Mouse (Mus musculus) stomach, embryonic 15.5 days (tissue): ENCODE results near the gene Mcf2l. TPM values are rescaled to one million over a fixed set of nuclear protein-coding genes. Genes with fewer than 3 reads are reported as not detected.

ENCODE experiments used
- ATAC-seq: fragments of 200-750 bp; cut with Nextera tagmentation; 2 replicates; pipeline ENCODE4 v1.8.0; 2017; ENCODE audit warnings: low read depth, moderate number of reproducible peaks, moderate TSS enrichment; ENCODE audit not compliant: insufficient read depth, low FRiP score
- H3K27ac ChIP-seq: fragments of 300-500 bp; sonication (generic); 2 replicates; pipeline ENCODE4 v1.5.1; 2015; ENCODE audit warnings: mild to moderate bottlenecking, inconsistent platforms
- H3K27me3 ChIP-seq: fragments of 300-500 bp; sonication (generic); replicated peaks from 2 replicates; pipeline ENCODE4 v1.6.1; 2015; ENCODE audit warnings: inconsistent platforms
- H3K36me3 ChIP-seq: fragments of 300-500 bp; sonication (generic); 2 replicates; pipeline ENCODE4 v1.6.1; 2015; ENCODE audit warnings: inconsistent platforms
- H3K4me1 ChIP-seq: fragments of 300-500 bp; sonication (generic); 2 replicates; pipeline ENCODE4 v1.6.1; 2015; ENCODE audit warnings: inconsistent platforms
- H3K4me2 ChIP-seq: fragments of 300-500 bp; sonication (generic); 2 replicates; pipeline ENCODE4 v1.6.1; 2015; ENCODE audit warnings: mild to moderate bottlenecking, inconsistent platforms
- H3K4me3 ChIP-seq: fragments of 300-500 bp; sonication (generic); replicated peaks from 2 replicates; pipeline ENCODE4 v1.5.1; 2015; ENCODE audit warnings: inconsistent platforms
- H3K9ac ChIP-seq: fragments of 300-500 bp; sonication (generic); 2 replicates; pipeline ENCODE4 v1.6.1; 2015; ENCODE audit warnings: inconsistent platforms
- H3K9me3 ChIP-seq: fragments of 300-500 bp; sonication (generic); 2 replicates; pipeline ENCODE4 v1.6.1; 2016; ENCODE audit warnings: inconsistent platforms
- WGBS: fragments of 180-500 bp; shearing (Covaris S2); methylation state at CpG from one replicate; pipeline ENCODE4 v1.1.7; 2015; 5-methylcytosine and 5-hydroxymethylcytosine counted together
- microRNA-seq: library from miRNA; unstranded; fragments of <30 nt; microRNA quantifications from one replicate; pipeline ENCODE4, GENCODE M21; 2016
- polyA plus RNA-seq: library from polyadenylated mRNA; unstranded; fragments of >200 nt; fragmentation: Nextera tagmentation; extraction: Ambion mirVana; gene quantifications from 2 replicates; pipeline ENCODE4 v1.2.1, GENCODE M21; 2015

Mcf2l gene
- polyA plus RNA-seq, 1 experiment from 2014 or later, result 14.3 TPM

DNA sequence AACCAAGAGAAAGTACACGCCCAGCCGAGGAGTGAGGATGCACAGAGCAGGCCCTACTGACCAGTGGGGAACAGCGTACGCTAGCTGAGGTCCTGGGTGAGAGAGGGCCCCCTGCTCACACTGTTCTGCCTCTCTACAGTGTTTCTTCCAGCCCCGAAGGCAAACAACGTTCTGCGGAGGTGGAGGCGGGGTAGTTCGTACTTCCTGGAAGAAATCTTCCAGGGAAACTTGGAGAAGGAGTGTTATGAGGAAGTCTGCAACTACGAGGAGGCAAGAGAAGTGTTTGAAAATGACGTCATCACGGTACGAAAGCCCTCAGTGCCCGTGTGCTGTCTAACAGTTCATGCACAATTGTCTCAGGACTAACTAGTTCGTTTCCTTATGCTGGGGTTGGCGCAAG lies 189.5 kb downstream of the Mcf2l start:
- Histone ChIP-seq H3K9me3 (no peaks in the 10 kb centered on the region), H3K4me2 (no peak overlapping the region), H3K27ac (no peak overlapping the region), H3K9ac (no peak overlapping the region), H3K4me3 (no peak overlapping the region), H3K4me1 (no peaks in the 10 kb centered on the region), H3K36me3 (no peaks in the 10 kb centered on the region), H3K27me3 (no peaks in the 10 kb centered on the region)
- WGBS, result 66% methylated on average over 16 of the region's 16 CpGs
- no peak for ATAC-seq

Small RNA genes within 50 kb of the gene (microRNA-seq; reads per million reads assigned to microRNA genes)
- gene Gm38671, result not detected

Other genes starting within 250 kb of the Mcf2l start
- 37.5 and 39.8 TPM in 2 replicates for gene Tubgcp3, start 201.6 kb upstream of the Mcf2l start, polyA plus RNA-seq
- 16.2 TPM in 2 replicates for gene Atp11a, start 116.8 kb upstream of the Mcf2l start, polyA plus RNA-seq
- gene F7, start 152.2 kb downstream of the Mcf2l start, polyA plus RNA-seq, result 0.61 and 0.99 TPM in 2 replicates
- 8.9 and 15.3 TPM in 2 replicates for gene F10, start 163.5 kb downstream of the Mcf2l start, polyA plus RNA-seq
- 2.9 and 3.4 TPM in 2 replicates for gene Proz, start 187.1 kb downstream of the Mcf2l start, polyA plus RNA-seq
- gene Pcid2, start 231.7 kb downstream of the Mcf2l start, polyA plus RNA-seq, result 33.7 and 34.5 TPM in 2 replicates
- gene Cul4a, start 231.8 kb downstream of the Mcf2l start, polyA plus RNA-seq, result 91.8 and 94.5 TPM in 2 replicates